Mouse (Mus musculus): ENCODE data around the gene Znrf1. TPM values are rescaled to one million over a fixed set of nuclear protein-coding genes. Genes with fewer than 3 reads are reported as not detected.

Znrf1 gene
- polyA plus RNA-seq, 1 experiment, result 25.7 TPM

- H3K36me3 ChIP-seq (ENCODE audit: control insufficient read depth, insufficient read depth, low read length), result no peaks in the 10 kb centered on the region
- no peaks in the 10 kb centered on the region for H3K27me3 ChIP-seq (ENCODE audit: control insufficient read depth, insufficient read depth, low read length)
- 85% methylated on average over 2 of the region's 2 CpGs for WGBS
- H3K4me1 ChIP-seq (ENCODE audit: control insufficient read depth, insufficient read depth, insufficient read length, low read length), result peaks cover 8% of the 10 kb centered on the region; the same call in 1 of the 2 replicates
- TF ChIP-seq CTCF (IDR thresholded peaks at IDR 0.05; ENCODE audit: extremely low read depth, insufficient read length, insufficient replicate concordance, low read depth, low read length) (no peak), POLR2A (IDR thresholded peaks at IDR 0.05; ENCODE audit: low read depth, low read length) (no peak)
- H3K27ac ChIP-seq (ENCODE audit: insufficient read depth, low read depth, low read length), result no peak overlapping the region
- no peak overlapping the region for H3K4me3 ChIP-seq (ENCODE audit: low read depth, low read length)
Observed at GRCm38 (mm10) chr8:111574016-111574415, 38.1 kb downstream of the Znrf1 start.

GRCm38 (mm10) chr8:111575492-111575891, 39.6 kb downstream of the Znrf1 start:
- Histone ChIP-seq H3K4me1 (ENCODE audit: control insufficient read depth, insufficient read depth, insufficient read length, low read length) (peaks cover 8% of the 10 kb centered on the region; the same call in 1 of the 2 replicates), H3K27ac (ENCODE audit: insufficient read depth, low read depth, low read length) (no peak overlapping the region), H3K4me3 (ENCODE audit: low read depth, low read length) (no peak overlapping the region), H3K36me3 (ENCODE audit: control insufficient read depth, insufficient read depth, low read length) (no peaks in the 10 kb centered on the region), H3K27me3 (ENCODE audit: control insufficient read depth, insufficient read depth, low read length) (no peaks in the 10 kb centered on the region)
- WGBS, result 95% methylated on average over 4 of the region's 4 CpGs
- TF ChIP-seq CTCF (IDR thresholded peaks at IDR 0.05; ENCODE audit: extremely low read depth, insufficient read length, insufficient replicate concordance, low read depth, low read length) (no peak), POLR2A (IDR thresholded peaks at IDR 0.05; ENCODE audit: low read depth, low read length) (no peak)

GRCm38 (mm10) chr8:111576501-111576900, 40.6 kb downstream of the Znrf1 start:
- Histone ChIP-seq H3K36me3 (ENCODE audit: control insufficient read depth, insufficient read depth, low read length) (no peaks in the 10 kb centered on the region), H3K27ac (ENCODE audit: insufficient read depth, low read depth, low read length) (no peak overlapping the region), H3K27me3 (ENCODE audit: control insufficient read depth, insufficient read depth, low read length) (no peaks in the 10 kb centered on the region), H3K4me1 (ENCODE audit: control insufficient read depth, insufficient read depth, insufficient read length, low read length) (peaks cover 8% of the 10 kb centered on the region; the same call in 1 of the 2 replicates), H3K4me3 (ENCODE audit: low read depth, low read length) (no peak overlapping the region)
- TF ChIP-seq CTCF (IDR thresholded peaks at IDR 0.05; ENCODE audit: extremely low read depth, insufficient read length, insufficient replicate concordance, low read depth, low read length), result no peak
- TF ChIP-seq POLR2A (IDR thresholded peaks at IDR 0.05; ENCODE audit: low read depth, low read length), result no peak

GRCm38 (mm10) chr8:111577880-111578533, 42.1 kb downstream of the Znrf1 start:
- no peaks in the 10 kb centered on the region for H3K36me3 ChIP-seq (ENCODE audit: control insufficient read depth, insufficient read depth, low read length)
- no peak overlapping the region for H3K27ac ChIP-seq (ENCODE audit: insufficient read depth, low read depth, low read length)
- no peaks in the 10 kb centered on the region for H3K27me3 ChIP-seq (ENCODE audit: control insufficient read depth, insufficient read depth, low read length)
- H3K4me3 ChIP-seq (ENCODE audit: low read depth, low read length), result no peak overlapping the region
- no peak for TF ChIP-seq CTCF (IDR thresholded peaks at IDR 0.05; ENCODE audit: extremely low read depth, insufficient read length, insufficient replicate concordance, low read depth, low read length)
- no peak for TF ChIP-seq POLR2A (IDR thresholded peaks at IDR 0.05; ENCODE audit: low read depth, low read length)
- H3K4me1 ChIP-seq (ENCODE audit: control insufficient read depth, insufficient read depth, insufficient read length, low read length), result no peaks in the 10 kb centered on the region
- 71% methylated on average over 9 of the region's 9 CpGs for WGBS

- Histone ChIP-seq H3K4me1 (ENCODE audit: control insufficient read depth, insufficient read depth, insufficient read length, low read length) (no peaks in the 10 kb centered on the region), H3K36me3 (ENCODE audit: control insufficient read depth, insufficient read depth, low read length) (no peaks in the 10 kb centered on the region), H3K27me3 (ENCODE audit: control insufficient read depth, insufficient read depth, low read length) (no peaks in the 10 kb centered on the region), H3K27ac (ENCODE audit: insufficient read depth, low read depth, low read length) (no peak overlapping the region), H3K4me3 (ENCODE audit: low read depth, low read length) (no peak overlapping the region)
- WGBS, result 93% methylated on average over 1 of the region's 1 CpGs
- no peak for TF ChIP-seq CTCF (IDR thresholded peaks at IDR 0.05; ENCODE audit: extremely low read depth, insufficient read length, insufficient replicate concordance, low read depth, low read length)
- TF ChIP-seq POLR2A (IDR thresholded peaks at IDR 0.05; ENCODE audit: low read depth, low read length), result no peak
Observed at GRCm38 (mm10) chr8:111579318-111579717, 43.4 kb downstream of the Znrf1 start.

- no peaks in the 10 kb centered on the region for H3K27me3 ChIP-seq (ENCODE audit: control insufficient read depth, insufficient read depth, low read length)
- H3K4me3 ChIP-seq (ENCODE audit: low read depth, low read length), result no peak overlapping the region
- 80% methylated on average over 3 of the region's 3 CpGs for WGBS
- no peak overlapping the region for H3K27ac ChIP-seq (ENCODE audit: insufficient read depth, low read depth, low read length)
- no peaks in the 10 kb centered on the region for H3K4me1 ChIP-seq (ENCODE audit: control insufficient read depth, insufficient read depth, insufficient read length, low read length)
- H3K36me3 ChIP-seq (ENCODE audit: control insufficient read depth, insufficient read depth, low read length), result no peaks in the 10 kb centered on the region
- TF ChIP-seq POLR2A (IDR thresholded peaks at IDR 0.05; ENCODE audit: low read depth, low read length) (no peak), CTCF (IDR thresholded peaks at IDR 0.05; ENCODE audit: extremely low read depth, insufficient read length, insufficient replicate concordance, low read depth, low read length) (no peak)
Observed at GRCm38 (mm10) chr8:111580306-111580705, 44.4 kb downstream of the Znrf1 start.

GRCm38 (mm10) chr8:111582386-111582785, 46.5 kb downstream of the Znrf1 start:
- Histone ChIP-seq H3K27me3 (ENCODE audit: control insufficient read depth, insufficient read depth, low read length) (no peaks in the 10 kb centered on the region), H3K4me3 (ENCODE audit: low read depth, low read length) (no peak overlapping the region), H3K36me3 (ENCODE audit: control insufficient read depth, insufficient read depth, low read length) (no peaks in the 10 kb centered on the region), H3K27ac (ENCODE audit: insufficient read depth, low read depth, low read length) (no peak overlapping the region), H3K4me1 (ENCODE audit: control insufficient read depth, insufficient read depth, insufficient read length, low read length) (no peaks in the 10 kb centered on the region)
- 83% methylated on average over 3 of the region's 3 CpGs for WGBS
- TF ChIP-seq CTCF (IDR thresholded peaks at IDR 0.05; ENCODE audit: extremely low read depth, insufficient read length, insufficient replicate concordance, low read depth, low read length) (no peak), POLR2A (IDR thresholded peaks at IDR 0.05; ENCODE audit: low read depth, low read length) (no peak)

Measured in small intestine, adult 2 months (tissue).